Mouse (Mus musculus) thymus, adult 2 months (tissue): ENCODE measurements around the gene Mab21l3. TPM values are rescaled to one million over a fixed set of nuclear protein-coding genes. Genes with fewer than 3 reads are reported as not detected.

Experiments
- DNase-seq: peaks from one replicate; pipeline ENCODE4 v3.0.0; 2021
- H3K27ac ChIP-seq: fragments of 200-500 bp; 2 replicates; pipeline ENCODE4 v1.5.1; 2012; ENCODE audit warnings: low read length, control low read depth; ENCODE audit not compliant: control insufficient read depth, insufficient read depth
- H3K27me3 ChIP-seq: fragments of 200-500 bp; 2 replicates; pipeline ENCODE4 v1.6.1; 2012; ENCODE audit warnings: mild to moderate bottlenecking, low read length, moderate library complexity, mixed read lengths; ENCODE audit not compliant: control insufficient read depth, insufficient read depth
- H3K36me3 ChIP-seq: fragments of 200-500 bp; 2 replicates; pipeline ENCODE4 v1.6.1; 2012; ENCODE audit warnings: mild to moderate bottlenecking, low read length, moderate library complexity; ENCODE audit not compliant: control insufficient read depth, insufficient read depth
- H3K4me1 ChIP-seq: fragments of 200-500 bp; replicated peaks from 2 replicates; pipeline ENCODE4 v1.6.1; 2012; ENCODE audit warnings: low read length; ENCODE audit not compliant: control insufficient read depth, insufficient read depth
- H3K4me3 ChIP-seq: fragments of 200-500 bp; 2 replicates; pipeline ENCODE4 v1.5.1; 2012; ENCODE audit warnings: mild to moderate bottlenecking, low read length, control low read depth, moderate library complexity; ENCODE audit not compliant: control insufficient read depth, insufficient read depth
- CTCF ChIP-seq: fragments of 200-500 bp; IDR thresholded peaks from 2 replicates; pipeline ENCODE4 v1.5.1; 2012; ENCODE audit warnings: mild to moderate bottlenecking, control low read depth, low read length, moderate library complexity, borderline replicate concordance; ENCODE audit not compliant: control insufficient read depth, poor library complexity, insufficient read depth; ENCODE audit errors: extremely low read depth
- POLR2A ChIP-seq: fragments of 200-500 bp; IDR thresholded peaks from 2 replicates; pipeline ENCODE4 v1.6.1; 2012; ENCODE audit warnings: mild to moderate bottlenecking, low read length, control low read depth, moderate library complexity; ENCODE audit not compliant: control insufficient read depth, poor library complexity, insufficient read depth; ENCODE audit errors: extremely low read depth
- WGBS: fragments of 180-500 bp; shearing (Covaris S2); methylation state at CpG from one replicate; pipeline ENCODE4 v1.1.7; 2018; 5-methylcytosine and 5-hydroxymethylcytosine counted together
- polyA plus RNA-seq: library from polyadenylated mRNA; depleted of rRNA; stranded (reverse); fragments of >200 nt; gene quantifications from 2 replicates; pipeline ENCODE4 v1.2.3, GENCODE M21; 2012

The Mab21l3 gene
- polyA plus RNA-seq, 1 experiment, result 4.0 TPM

DNA sequence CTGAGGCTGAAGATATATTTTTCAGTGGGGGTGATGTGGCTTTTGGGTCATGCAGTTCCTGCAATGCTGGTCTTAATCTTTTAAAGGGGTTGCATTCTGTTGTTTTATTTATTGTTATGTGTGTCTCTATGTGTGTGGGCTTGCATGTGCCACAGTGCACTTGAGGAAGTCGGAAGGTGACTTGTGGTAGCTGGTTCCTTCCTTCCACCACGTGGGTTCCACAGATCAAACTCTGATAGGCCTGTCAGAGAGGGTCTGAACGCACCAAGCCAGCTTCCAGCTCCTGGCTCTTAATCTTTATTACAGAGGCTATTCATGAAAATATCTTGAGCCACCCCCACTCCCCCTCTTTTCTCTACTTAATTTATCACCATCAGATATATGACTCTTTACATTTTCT, 35.1 kb upstream of the Mab21l3 start:
- DNase-seq, result no peak
- Histone ChIP-seq H3K36me3 (no peaks in the 10 kb centered on the region), H3K4me1 (peaks cover 7% of the 10 kb centered on the region), H3K27ac (no peak overlapping the region), H3K27me3 (no peaks in the 10 kb centered on the region), H3K4me3 (no peak overlapping the region)
- TF ChIP-seq POLR2A, result no peak
- TF ChIP-seq CTCF, result no peak
- 14% methylated on average over 3 of the region's 3 CpGs for WGBS

DNA sequence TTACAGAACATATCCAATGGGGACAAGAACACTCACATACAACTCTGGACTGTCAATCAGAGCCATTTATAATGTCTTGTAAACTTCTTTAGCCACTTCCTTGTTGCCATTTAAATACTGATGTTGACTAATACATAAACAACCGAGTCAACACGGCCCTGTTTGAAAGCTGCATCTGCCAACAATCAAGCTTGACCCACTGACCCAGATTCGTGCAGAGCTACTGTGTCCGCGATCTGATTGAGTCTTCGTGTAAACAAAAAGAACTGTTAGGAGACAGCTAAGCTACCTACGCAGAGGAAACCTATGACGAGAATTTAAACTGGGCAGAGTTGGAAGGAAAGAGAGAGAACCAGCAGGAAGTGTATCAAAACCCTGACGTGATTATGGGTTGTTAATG, 33.0 kb upstream of the Mab21l3 start:
- Histone ChIP-seq H3K36me3 (no peaks in the 10 kb centered on the region), H3K4me1 (peaks cover 7% of the 10 kb centered on the region), H3K27me3 (no peaks in the 10 kb centered on the region), H3K27ac (no peak overlapping the region), H3K4me3 (no peak overlapping the region)
- DNase-seq, result no peak
- 85% methylated on average over 9 of the region's 9 CpGs for WGBS
- TF ChIP-seq POLR2A, result no peak
- TF ChIP-seq CTCF, result no peak

GRCm38 (mm10) chr3:101880818-101881217, 32.1 kb upstream of the Mab21l3 start:
- no peaks in the 10 kb centered on the region for H3K36me3 ChIP-seq
- TF ChIP-seq CTCF (no peak), POLR2A (no peak)
- peaks cover 7% of the 10 kb centered on the region for H3K4me1 ChIP-seq
- no peak for DNase-seq
- H3K27me3 ChIP-seq, result no peaks in the 10 kb centered on the region
- 41% methylated on average over 6 of the region's 6 CpGs for WGBS
- no peak overlapping the region for H3K27ac ChIP-seq
- no peak overlapping the region for H3K4me3 ChIP-seq

GRCm38 (mm10) chr3:101878136-101878535, 29.4 kb upstream of the Mab21l3 start:
- WGBS, result 93% methylated on average over 5 of the region's 5 CpGs
- no peak overlapping the region for H3K4me3 ChIP-seq
- no peak for DNase-seq
- no peak overlapping the region for H3K27ac ChIP-seq
- H3K27me3 ChIP-seq, result no peaks in the 10 kb centered on the region
- TF ChIP-seq CTCF (no peak), POLR2A (no peak)
- H3K4me1 ChIP-seq, result peaks cover 7% of the 10 kb centered on the region
- no peaks in the 10 kb centered on the region for H3K36me3 ChIP-seq

- Histone ChIP-seq H3K27me3 (no peaks in the 10 kb centered on the region), H3K4me1 (peaks cover 3% of the 10 kb centered on the region), H3K4me3 (no peak overlapping the region), H3K36me3 (no peaks in the 10 kb centered on the region), H3K27ac (no peak overlapping the region)
- TF ChIP-seq POLR2A (no peak), CTCF (no peak)
- 92% methylated on average over 7 of the region's 7 CpGs for WGBS
- DNase-seq, result no peak
Measured at GRCm38 (mm10) chr3:101876459-101877285, 27.9 kb upstream of the Mab21l3 start.

GRCm38 (mm10) chr3:101875258-101875920, 26.6 kb upstream of the Mab21l3 start:
- Histone ChIP-seq H3K4me3 (no peak overlapping the region), H3K27ac (no peak overlapping the region), H3K4me1 (no peaks in the 10 kb centered on the region), H3K27me3 (no peaks in the 10 kb centered on the region), H3K36me3 (no peaks in the 10 kb centered on the region)
- TF ChIP-seq POLR2A, result no peak
- no peak for TF ChIP-seq CTCF
- DNase-seq, result no peak
- WGBS, result 96% methylated on average over 10 of the region's 10 CpGs
